Mouse (Mus musculus) E14TG2a.4 (cell line): ENCODE data around the gene Gm37240.

Experiments used
- H3K27me3 ChIP-seq: 2 replicates; pipeline ENCODE4 v1.6.1; 2014; ENCODE audit warnings: low read length, control low read depth; ENCODE audit not compliant: insufficient read depth
- H3K36me3 ChIP-seq: 2 replicates; pipeline ENCODE4 v1.6.1; 2014; ENCODE audit warnings: low read length, control low read depth; ENCODE audit not compliant: insufficient read depth
- H3K4me1 ChIP-seq: replicated peaks from 2 replicates; pipeline ENCODE4 v1.6.1; 2014; ENCODE audit warnings: low read depth, low read length, control low read depth
- H3K4me3 ChIP-seq: replicated peaks from 2 replicates; pipeline ENCODE4 v1.5.1; 2014; ENCODE audit warnings: mild to moderate bottlenecking, low read length
- H3K9me3 ChIP-seq: 2 replicates; pipeline ENCODE4 v1.6.1; 2014; ENCODE audit warnings: low read length, control low read depth
- CTCF ChIP-seq: conservative IDR thresholded peaks from 2 replicates; pipeline ENCODE4 v1.5.1; 2014; ENCODE audit warnings: low read length
- NANOG ChIP-seq: IDR thresholded peaks from 2 replicates; pipeline ENCODE4 v1.6.1; 2014; ENCODE audit warnings: borderline replicate concordance, low read length, mixed read lengths
- POU5F1 ChIP-seq: IDR thresholded peaks from 2 replicates; pipeline ENCODE4 v1.6.1; 2014; ENCODE audit warnings: low read length, borderline replicate concordance

Gene Gm37240

GRCm38 (mm10) chr3:85064113-85064512 lies 823.2 kb downstream of the Gm37240 start:
- H3K9me3 ChIP-seq, result no peaks in the 10 kb centered on the region
- H3K36me3 ChIP-seq, result no peaks in the 10 kb centered on the region
- H3K4me3 ChIP-seq, result no peak overlapping the region
- H3K27me3 ChIP-seq, result no peaks in the 10 kb centered on the region
- no peaks in the 10 kb centered on the region for H3K4me1 ChIP-seq
- TF ChIP-seq NANOG (no peak), CTCF (no peak)

DNA sequence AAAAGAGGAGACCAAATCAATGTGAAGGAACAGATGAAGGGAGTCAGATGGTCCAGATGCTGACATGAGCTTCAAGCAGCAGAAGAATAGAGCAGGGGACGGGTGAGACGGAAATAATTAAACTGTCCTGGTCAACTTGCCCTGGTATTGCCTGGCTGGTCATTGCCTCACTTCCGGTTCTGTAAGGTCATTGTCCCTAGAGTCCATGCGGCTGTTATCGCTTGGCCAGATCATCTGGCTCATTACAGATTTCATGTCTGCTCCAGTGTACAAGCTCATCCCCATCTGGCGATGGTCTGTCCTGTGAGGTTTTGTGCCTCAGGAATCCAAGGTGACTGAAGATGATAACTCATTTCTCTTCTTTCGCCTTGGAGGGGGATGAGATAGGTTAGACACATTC lies 827.2 kb downstream of the Gm37240 start:
- Histone ChIP-seq H3K4me1 (no peaks in the 10 kb centered on the region), H3K27me3 (no peaks in the 10 kb centered on the region), H3K4me3 (no peak overlapping the region), H3K36me3 (no peaks in the 10 kb centered on the region), H3K9me3 (no peaks in the 10 kb centered on the region)
- no peak for TF ChIP-seq NANOG
- TF ChIP-seq CTCF, result no peak
- TF ChIP-seq POU5F1, result no peak

DNA sequence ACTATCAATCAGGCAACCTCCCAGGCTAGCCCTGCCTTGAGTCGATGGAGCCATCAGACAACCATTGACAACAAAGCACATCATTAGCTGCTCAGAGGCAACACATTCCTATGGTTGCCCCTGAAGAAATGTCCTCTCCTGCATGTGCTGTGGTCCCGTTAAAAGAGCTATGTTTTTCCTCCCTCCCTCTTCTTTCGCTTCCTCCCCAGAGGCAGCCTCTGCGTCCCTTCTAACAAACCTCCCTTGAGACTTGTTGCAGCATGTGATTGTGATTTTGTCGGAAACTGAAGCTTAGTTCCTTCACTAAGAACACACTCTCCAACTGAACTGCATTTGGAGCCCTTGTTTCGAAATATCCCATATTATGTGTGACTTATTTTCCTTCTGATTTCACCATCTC lies 830.1 kb downstream of the Gm37240 start:
- no peaks in the 10 kb centered on the region for H3K4me1 ChIP-seq
- no peak overlapping the region for H3K4me3 ChIP-seq
- no peaks in the 10 kb centered on the region for H3K27me3 ChIP-seq
- H3K36me3 ChIP-seq, result no peaks in the 10 kb centered on the region
- TF ChIP-seq POU5F1, result no peak
- TF ChIP-seq CTCF, result no peak
- TF ChIP-seq NANOG, result no peak
- H3K9me3 ChIP-seq, result no peaks in the 10 kb centered on the region

- H3K4me1 ChIP-seq, result no peaks in the 10 kb centered on the region
- TF ChIP-seq NANOG (no peak), CTCF (no peak), POU5F1 (no peak)
- no peak overlapping the region for H3K4me3 ChIP-seq
- 0 out of 2 replicates have a peak, but pooled peaks cover 3% of the 10 kb centered on the region for H3K27me3 ChIP-seq
- H3K9me3 ChIP-seq, result no peaks in the 10 kb centered on the region
- H3K36me3 ChIP-seq, result no peaks in the 10 kb centered on the region
Measured at GRCm38 (mm10) chr3:85053526-85053925, 833.8 kb downstream of the Gm37240 start.

DNA sequence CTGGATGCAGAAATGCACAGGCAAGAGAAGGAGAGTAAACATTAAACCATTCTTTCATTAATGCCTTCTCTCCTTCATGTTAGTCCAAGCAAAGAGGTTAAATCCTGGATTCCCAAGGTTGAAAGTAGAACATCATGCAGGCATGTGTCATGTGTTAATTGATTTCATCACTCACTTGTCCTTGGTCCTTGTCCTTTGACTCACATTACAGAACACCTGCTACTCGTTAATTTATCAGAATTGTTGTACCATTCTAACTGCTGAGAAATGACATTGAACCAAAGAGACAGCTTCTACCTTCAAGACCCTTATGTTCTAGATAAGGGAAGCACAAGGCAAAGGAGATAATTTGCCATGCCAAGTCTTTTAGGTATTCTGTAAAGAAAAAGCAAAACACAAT lies 835.1 kb downstream of the Gm37240 start:
- Histone ChIP-seq H3K9me3 (no peaks in the 10 kb centered on the region), H3K27me3 (0 out of 2 replicates have a peak, but pooled peaks cover 3% of the 10 kb centered on the region), H3K4me3 (no peak overlapping the region), H3K36me3 (no peaks in the 10 kb centered on the region), H3K4me1 (no peaks in the 10 kb centered on the region)
- no peak for TF ChIP-seq POU5F1
- no peak for TF ChIP-seq NANOG
- TF ChIP-seq CTCF, result no peak

DNA sequence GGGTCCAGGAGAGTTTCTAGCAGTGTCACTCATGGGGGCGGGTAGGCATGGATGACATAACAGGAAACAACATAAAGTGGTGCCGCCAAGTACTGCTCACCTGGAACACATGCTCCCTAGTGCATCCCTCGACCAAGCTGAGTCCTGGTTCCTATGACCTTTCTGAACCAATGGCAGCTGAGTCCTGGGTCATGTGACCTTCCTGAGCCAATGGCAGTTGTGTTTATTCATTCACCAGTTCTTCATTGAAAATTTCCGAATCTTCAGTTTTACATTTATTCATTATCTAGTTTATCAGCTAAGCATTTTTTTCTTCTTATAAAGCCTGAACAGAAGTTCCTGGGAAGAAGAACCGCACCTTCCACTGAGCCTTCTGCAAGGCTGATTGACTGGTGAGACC lies 838.7 kb downstream of the Gm37240 start:
- no peaks in the 10 kb centered on the region for H3K36me3 ChIP-seq
- H3K4me1 ChIP-seq, result no peaks in the 10 kb centered on the region
- no peaks in the 10 kb centered on the region for H3K9me3 ChIP-seq
- no peak overlapping the region for H3K4me3 ChIP-seq
- H3K27me3 ChIP-seq, result 0 out of 2 replicates have a peak, but pooled peaks cover 3% of the 10 kb centered on the region
- TF ChIP-seq NANOG, result no peak
- TF ChIP-seq POU5F1, result no peak
- no peak for TF ChIP-seq CTCF

DNA sequence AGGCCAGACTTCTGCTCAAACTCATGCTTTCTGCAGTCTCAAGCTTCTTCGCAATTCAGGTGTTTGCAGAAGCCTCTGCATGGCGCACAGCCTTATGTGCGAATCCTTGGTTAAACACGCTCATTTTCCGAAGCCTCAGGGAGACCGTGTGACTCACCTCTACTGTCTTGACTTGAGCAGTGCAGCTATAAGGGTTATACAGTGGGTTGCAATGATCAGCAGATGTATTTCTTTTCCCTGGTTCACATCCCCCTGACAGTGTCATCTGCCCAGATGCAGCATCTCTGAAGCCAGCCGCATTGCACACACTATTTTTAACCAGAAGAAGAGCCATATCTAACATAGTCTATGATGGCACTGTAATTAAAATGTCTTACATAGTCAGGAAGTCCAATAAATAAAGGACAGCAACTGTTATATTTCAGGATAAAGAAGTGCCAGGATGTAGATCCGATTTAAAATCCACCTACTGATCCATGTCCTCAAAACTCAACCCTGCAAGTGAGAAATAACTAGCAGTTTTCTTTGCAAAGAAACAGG lies 843.6 kb downstream of the Gm37240 start:
- peaks cover 6% of the 10 kb centered on the region; the same call in 1 of the 2 replicates for H3K9me3 ChIP-seq
- no peaks in the 10 kb centered on the region for H3K27me3 ChIP-seq
- no peaks in the 10 kb centered on the region for H3K36me3 ChIP-seq
- H3K4me1 ChIP-seq, result no peaks in the 10 kb centered on the region
- no peak overlapping the region for H3K4me3 ChIP-seq
- TF ChIP-seq NANOG, result no peak

DNA sequence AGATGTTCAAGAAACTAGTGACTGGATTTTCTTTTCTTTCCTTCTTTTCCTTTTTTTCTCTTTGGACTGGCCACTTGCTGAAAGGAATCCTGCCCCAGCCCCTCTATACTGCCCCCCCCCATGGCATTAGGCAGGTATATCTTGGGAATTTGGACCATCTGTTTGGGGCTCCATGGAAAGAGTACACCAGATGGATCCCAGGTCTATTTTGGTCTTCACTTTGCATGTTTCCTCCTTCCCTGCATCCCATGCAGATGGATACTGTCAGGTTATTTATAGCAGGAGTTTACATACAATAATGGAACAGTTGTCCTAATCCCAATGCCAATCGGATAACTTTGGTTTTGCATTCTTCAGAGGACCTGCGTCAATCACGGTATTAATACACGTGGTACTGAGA lies 845.2 kb downstream of the Gm37240 start:
- Histone ChIP-seq H3K9me3 (peaks cover 6% of the 10 kb centered on the region; the same call in 1 of the 2 replicates), H3K36me3 (no peaks in the 10 kb centered on the region), H3K27me3 (no peaks in the 10 kb centered on the region), H3K4me3 (no peak overlapping the region), H3K4me1 (no peaks in the 10 kb centered on the region)
- no peak for TF ChIP-seq CTCF
- TF ChIP-seq POU5F1, result no peak
- TF ChIP-seq NANOG, result no peak

GRCm38 (mm10) chr3:85029141-85029540 lies 858.2 kb downstream of the Gm37240 start:
- H3K9me3 ChIP-seq, result peaks cover 3% of the 10 kb centered on the region; the same call in 1 of the 2 replicates
- TF ChIP-seq POU5F1, result no peak
- no peak for TF ChIP-seq CTCF
- TF ChIP-seq NANOG, result no peak
- no peaks in the 10 kb centered on the region for H3K36me3 ChIP-seq
- H3K4me1 ChIP-seq, result peaks cover 15% of the 10 kb centered on the region
- H3K27me3 ChIP-seq, result 0 out of 2 replicates have a peak, but pooled peaks cover 2% of the 10 kb centered on the region
- H3K4me3 ChIP-seq, result no peak overlapping the region
